Mouse (Mus musculus) brain, embryonic 14.5 days (tissue): Measurements from ENCODE around the gene Bcl2l14.

ENCODE experiments used
- CTCF ChIP-seq: fragments of 200-500 bp; IDR thresholded peaks from 2 replicates; pipeline ENCODE4 v1.5.1; 2012; ENCODE audit warnings: inconsistent platforms, mild to moderate bottlenecking, moderate library complexity, borderline replicate concordance; ENCODE audit not compliant: insufficient read depth, insufficient read length; ENCODE audit errors: extremely low read depth
- POLR2A ChIP-seq: fragments of 200-500 bp; IDR thresholded peaks from 2 replicates; pipeline ENCODE4 v1.6.1; 2012; ENCODE audit warnings: mild to moderate bottlenecking, inconsistent platforms, borderline replicate concordance; ENCODE audit not compliant: poor library complexity, insufficient read depth, insufficient read length, severe bottlenecking; ENCODE audit errors: extremely low read depth

DNA sequence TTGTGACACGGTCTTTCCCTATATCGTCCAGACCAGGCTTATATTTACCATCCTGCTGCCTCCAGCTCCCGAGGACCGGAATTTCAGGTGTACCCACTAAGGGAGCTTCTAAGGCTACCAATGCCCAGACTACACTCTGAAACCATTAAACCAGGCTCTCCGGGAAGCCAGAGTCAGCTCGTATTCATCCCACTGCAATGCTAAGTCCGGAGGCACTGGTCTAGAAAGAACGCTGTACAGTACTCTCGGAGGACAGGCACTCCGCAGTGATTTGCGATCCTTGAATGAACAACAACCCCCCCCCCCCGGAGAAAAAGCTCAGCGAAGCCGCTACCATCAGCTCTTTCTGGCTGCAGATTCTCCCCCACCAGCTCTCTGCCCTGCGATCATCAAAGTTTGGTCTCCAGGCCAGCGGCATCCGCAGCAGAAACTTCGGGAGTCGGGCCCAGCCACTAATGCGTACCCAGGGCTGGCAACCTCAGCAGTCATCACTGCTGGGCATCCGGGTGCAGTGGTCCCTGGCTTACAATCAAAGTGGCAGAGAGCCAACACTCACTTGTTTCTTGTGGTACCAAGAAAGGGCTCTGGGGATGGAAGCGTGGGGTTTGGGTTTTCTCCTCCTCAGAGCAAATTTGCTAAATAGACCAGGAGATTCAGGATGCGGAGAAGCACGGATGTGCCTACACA, 7.6 kb upstream of the Bcl2l14 start:
- no peak for TF ChIP-seq CTCF
- TF ChIP-seq POLR2A: no peak
